Mouse (Mus musculus): ENCODE results near the gene Nudt8.

GRCm38 (mm10) chr19:3985261-3985681, 15.1 kb upstream of the Nudt8 start:
- TF ChIP-seq CTCF (conservative IDR thresholded peaks at IDR 0.05 in 1 of 2, IDR thresholded peaks at IDR 0.05 in 1 of 2; ENCODE audit: low read depth in 2 of 2, low read length in 2 of 2) (no peak), MAZ (IDR thresholded peaks at IDR 0.05; ENCODE audit: low read depth, low read length) (no peak)

All from CH12.LX (cell line).